Mouse (Mus musculus) MEL (cell line): ENCODE measurements around the gene Nr2f2. TPM values are rescaled to one million over a fixed set of nuclear protein-coding genes. Genes with fewer than 3 reads are reported as not detected.

ENCODE experiments used
- DNase-seq: peaks from one replicate; pipeline ENCODE4 v3.0.0; 2011; ENCODE audit warnings: low read depth, low spot score
- H3K27ac ChIP-seq: 2 replicates; pipeline ENCODE4 v1.5.1; 2012; ENCODE audit warnings: low read depth, mild to moderate bottlenecking, control low read depth, low read length, moderate library complexity; ENCODE audit not compliant: control insufficient read depth
- H3K27me3 ChIP-seq, 2 experiments: fragments of 150-350 bp in 1 of 2; sonication (generic) in 1 of 2; 2 replicates each; pipeline ENCODE4 v1.6.1; 2012; ENCODE audit warnings: low read length in 2 of 2, mild to moderate bottlenecking in 2 of 2, improper control_type of control experiment in 1 of 2, moderate library complexity in 1 of 2; ENCODE audit not compliant: insufficient read depth in 2 of 2, control insufficient read depth in 1 of 2
- H3K36me3 ChIP-seq, 2 experiments: 2 replicates each; pipeline ENCODE4 v1.6.1; 2012 to 2014; ENCODE audit warnings: low read length in 2 of 2, improper control_type of control experiment in 1 of 2, inconsistent platforms in 1 of 2, mild to moderate bottlenecking in 1 of 2; ENCODE audit not compliant: insufficient read depth in 2 of 2, control insufficient read depth in 1 of 2
- H3K4me1 ChIP-seq, 2 experiments: fragments of 150-350 bp in 1 of 2; sonication (generic) in 1 of 2; 2 replicates each; pipeline ENCODE4 v1.6.1; 2012; ENCODE audit warnings: low read length in 2 of 2, improper control_type of control experiment in 1 of 2, mild to moderate bottlenecking in 1 of 2; ENCODE audit not compliant: insufficient read depth in 2 of 2, control insufficient read depth in 1 of 2
- H3K4me3 ChIP-seq, 2 experiments: fragments of 150-350 bp in 1 of 2; sonication (generic) in 1 of 2; 2 replicates each; pipeline ENCODE4 v1.5.1; 2012; ENCODE audit warnings: low read depth in 2 of 2, low read length in 2 of 2, mild to moderate bottlenecking in 2 of 2, moderate library complexity in 2 of 2, control low read depth in 1 of 2, improper control_type of control experiment in 1 of 2; ENCODE audit not compliant: control insufficient read depth in 1 of 2, insufficient read depth in 1 of 2
- H3K79me2 ChIP-seq: 2 replicates; pipeline ENCODE4 v1.6.1; 2012; ENCODE audit warnings: mild to moderate bottlenecking, low read length, moderate library complexity; ENCODE audit not compliant: control insufficient read depth, poor library complexity, insufficient read depth
- H3K9ac ChIP-seq: 2 replicates; pipeline ENCODE4 v1.6.1; 2012; ENCODE audit warnings: low read depth, mild to moderate bottlenecking, control low read depth, low read length, moderate library complexity; ENCODE audit not compliant: control insufficient read depth, poor library complexity, severe bottlenecking
- H3K9me3 ChIP-seq: fragments of 150-350 bp; sonication (generic); replicated peaks from 2 replicates; pipeline ENCODE4 v1.6.1; 2012; ENCODE audit warnings: mild to moderate bottlenecking, low read length, improper control_type of control experiment, moderate library complexity; ENCODE audit not compliant: insufficient read depth
- CTCF ChIP-seq, 3 experiments: IDR thresholded peaks in 2 of 3; conservative IDR thresholded peaks in 1 of 3; 2 replicates each; pipeline ENCODE4 v1.5.1; 2011 to 2012; ENCODE audit warnings: low read length in 3 of 3, low read depth in 2 of 3, mild to moderate bottlenecking in 2 of 3, improper control_type of control experiment in 1 of 3, inconsistent platforms in 1 of 3, mixed read lengths in 1 of 3, moderate library complexity in 1 of 3; ENCODE audit not compliant: control insufficient read depth in 1 of 3, insufficient read depth in 1 of 3, poor library complexity in 1 of 3, severe bottlenecking in 1 of 3
- E2F4 ChIP-seq: IDR thresholded peaks from 2 replicates; pipeline ENCODE4 v1.6.1; 2011; ENCODE audit warnings: low read depth, low read length, improper control_type of control experiment, borderline replicate concordance
- ELF1 ChIP-seq: IDR thresholded peaks from 2 replicates; pipeline ENCODE4 v1.6.1; 2014; ENCODE audit warnings: low read depth, mild to moderate bottlenecking, inconsistent platforms, low read length, improper control_type of control experiment, moderate library complexity
- EP300 ChIP-seq, 2 experiments: IDR thresholded peaks; 2 replicates each; pipeline ENCODE4 v1.6.1; 2011; ENCODE audit warnings: improper control_type of control experiment in 2 of 2, low read length in 2 of 2, low read depth in 1 of 2, mild to moderate bottlenecking in 1 of 2
- ETS1 ChIP-seq: IDR thresholded peaks from 2 replicates; pipeline ENCODE4 v1.6.1; 2012; ENCODE audit warnings: low read depth, mild to moderate bottlenecking, inconsistent platforms, low read length, improper control_type of control experiment, moderate library complexity
- MAFK ChIP-seq: IDR thresholded peaks from 2 replicates; pipeline ENCODE4 v1.6.1; 2011; ENCODE audit warnings: low read depth, mild to moderate bottlenecking, low read length, improper control_type of control experiment, borderline replicate concordance
- MAZ ChIP-seq: IDR thresholded peaks from 2 replicates; pipeline ENCODE4 v1.6.1; 2012; ENCODE audit warnings: low read depth, mild to moderate bottlenecking, inconsistent platforms, low read length, improper control_type of control experiment
- MEF2A ChIP-seq: IDR thresholded peaks from 2 replicates; pipeline ENCODE4 v1.6.1; 2014; ENCODE audit warnings: low read depth, mild to moderate bottlenecking, inconsistent platforms, low read length, improper control_type of control experiment; ENCODE audit not compliant: poor library complexity, insufficient replicate concordance, severe bottlenecking; ENCODE audit errors: extremely low read depth
- MYB ChIP-seq: IDR thresholded peaks from 2 replicates; pipeline ENCODE4 v1.6.1; 2011; ENCODE audit warnings: mild to moderate bottlenecking, low read depth, low read length, improper control_type of control experiment
- NELFE ChIP-seq: IDR thresholded peaks from 2 replicates; pipeline ENCODE4 v1.6.1; 2011; ENCODE audit warnings: low read depth, low read length, improper control_type of control experiment
- POLR2AphosphoS2 ChIP-seq: IDR thresholded peaks from 2 replicates; pipeline ENCODE4 v1.6.1; 2011; ENCODE audit warnings: low read length, improper control_type of control experiment
- POLR2AphosphoS5 ChIP-seq: IDR thresholded peaks from 2 replicates; pipeline ENCODE4 v1.6.1; 2012; ENCODE audit warnings: low read depth, borderline replicate concordance, mild to moderate bottlenecking, inconsistent platforms, low read length, moderate library complexity, mixed read lengths
- TAL1 ChIP-seq: IDR thresholded peaks from 2 replicates; pipeline ENCODE4 v1.6.1; 2012; ENCODE audit warnings: mild to moderate bottlenecking, inconsistent platforms, low read length, moderate library complexity, mixed read lengths
- TBP ChIP-seq: IDR thresholded peaks from 2 replicates; pipeline ENCODE4 v1.8.0; 2011; ENCODE audit warnings: low read depth, low read length, improper control_type of control experiment
- TCF12 ChIP-seq: IDR thresholded peaks from 2 replicates; pipeline ENCODE4 v1.6.1; 2014; ENCODE audit warnings: low read depth, mild to moderate bottlenecking, inconsistent platforms, low read length, improper control_type of control experiment, moderate library complexity
- UBTF ChIP-seq: IDR thresholded peaks from 2 replicates; pipeline ENCODE4 v1.6.1; 2012; ENCODE audit warnings: low read depth, mild to moderate bottlenecking, inconsistent platforms, low read length, improper control_type of control experiment, moderate library complexity, borderline replicate concordance; ENCODE audit not compliant: insufficient read depth
- USF1 ChIP-seq: IDR thresholded peaks from 2 replicates; pipeline ENCODE4 v1.6.1; 2014; ENCODE audit warnings: low read depth, mild to moderate bottlenecking, inconsistent platforms, low read length, improper control_type of control experiment, moderate library complexity
- ZC3H11A ChIP-seq: IDR thresholded peaks from 2 replicates; pipeline ENCODE4 v1.6.1; 2012; ENCODE audit warnings: low read depth, mild to moderate bottlenecking, inconsistent platforms, low read length, improper control_type of control experiment
- ZMIZ1 ChIP-seq: IDR thresholded peaks from 2 replicates; pipeline ENCODE4 v1.6.1; 2012; ENCODE audit warnings: low read depth, mild to moderate bottlenecking, inconsistent platforms, low read length, improper control_type of control experiment, moderate library complexity
- polyA plus RNA-seq, 2 experiments: library from polyadenylated mRNA; stranded (reverse) in 1 of 2; unstranded in 1 of 2; fragments of >175 nt in 1 of 2; fragments of >200 nt in 1 of 2; gene quantifications; 2 replicates each; pipeline versions ENCODE4 v1.2.1 to v1.2.4; 2012; ENCODE audit warnings: low replicate concordance in 2 of 2, low read depth in 1 of 2; ENCODE audit not compliant: insufficient read length in 2 of 2, insufficient read depth in 1 of 2, missing spikeins in 1 of 2
- total RNA-seq: library from RNA; depleted of rRNA; stranded (reverse); fragments of 300-350 nt; gene quantifications from 2 replicates; pipeline ENCODE4 v1.2.3, GENCODE M21; 2012

Gene Nr2f2
- total and polyA plus RNA-seq, 3 experiments, result not detected

GRCm38 (mm10) chr7:70304426-70304825 lies 62.1 kb downstream of the Nr2f2 start:
- TF ChIP-seq NELFE (no peak), TAL1 (no peak), MYB (no peak), ZMIZ1 (no peak), ZC3H11A (no peak), TCF12 (no peak), ETS1 (no peak), MEF2A (no peak), MAZ (no peak), USF1 (no peak), ELF1 (no peak), TBP (no peak), POLR2AphosphoS2 (no peak), POLR2AphosphoS5 (no peak), CTCF (IDR thresholded peaks at IDR 0.05 in 2 of 3, conservative IDR thresholded peaks at IDR 0.05 in 1 of 3; ENCODE audit: control insufficient read depth in 1 of 3, insufficient read depth in 1 of 3, low read depth in 2 of 3, low read length in 3 of 3, poor library complexity in 1 of 3, severe bottlenecking in 1 of 3) (no peak), MAFK (no peak), E2F4 (no peak), UBTF (no peak), EP300 (IDR thresholded peaks at IDR 0.05; ENCODE audit: low read depth in 1 of 2, low read length in 2 of 2) (no peak)
- H3K9me3 ChIP-seq, result no peaks in the 10 kb centered on the region
- no peaks in the 10 kb centered on the region for H3K36me3 ChIP-seq

More at GRCm38 (mm10) chr7:70304426-70304825, 62.1 kb downstream of the Nr2f2 start:
- no peak for DNase-seq
- H3K9ac ChIP-seq, result no peak overlapping the region
- no peak overlapping the region for H3K4me3 ChIP-seq
- no peak overlapping the region for H3K27ac ChIP-seq
- H3K4me1 ChIP-seq, result no peaks in the 10 kb centered on the region
- no peaks in the 10 kb centered on the region for H3K27me3 ChIP-seq
- no peaks in the 10 kb centered on the region for H3K79me2 ChIP-seq
